Mouse (Mus musculus) cerebellum, postnatal 10 days (tissue): Measurements from ENCODE around the gene Ptges3.

ENCODE experiments used
- DNase-seq, 2 experiments: peaks; one replicate each; pipeline ENCODE4 v3.0.0; 2021; ENCODE audit warnings: mixed read lengths in 2 of 2

Gene Ptges3

GRCm38 (mm10) chr10:128092506-128093495 is 34.0 kb downstream of the Ptges3 start:
- DNase-seq, result peak; percentile 87

- peak; percentile 81 to 82 for DNase-seq
Observed at GRCm38 (mm10) chr10:128093496-128094294, 34.9 kb downstream of the Ptges3 start.

GRCm38 (mm10) chr10:128094340-128094968 is 35.7 kb downstream of the Ptges3 start:
- peak; percentile 80 to 84 for DNase-seq

GRCm38 (mm10) chr10:128095003-128095636 is 36.4 kb downstream of the Ptges3 start:
- no peak for DNase-seq

- no peak for DNase-seq
Observed at GRCm38 (mm10) chr10:128096313-128096692, 37.5 kb downstream of the Ptges3 start.

- DNase-seq, result peak; percentile 96 to 97
Observed at GRCm38 (mm10) chr10:128096693-128097586, 38.2 kb downstream of the Ptges3 start.

GRCm38 (mm10) chr10:128097587-128097971 is 38.8 kb downstream of the Ptges3 start:
- DNase-seq, result peak; percentile 92 to 94

GRCm38 (mm10) chr10:128110103-128110761 is 51.5 kb downstream of the Ptges3 start:
- no peak for DNase-seq

GRCm38 (mm10) chr10:128111227-128111626 is 52.5 kb downstream of the Ptges3 start:
- DNase-seq, result no peak

GRCm38 (mm10) chr10:128123833-128124232 is 65.1 kb downstream of the Ptges3 start:
- DNase-seq, result no peak

GRCm38 (mm10) chr10:128124831-128125230 is 66.1 kb downstream of the Ptges3 start:
- no peak for DNase-seq

- no peak for DNase-seq
Observed at GRCm38 (mm10) chr10:128125951-128126350, 67.2 kb downstream of the Ptges3 start.
